Mouse (Mus musculus) embryonic facial prominence, embryonic 12.5 days (tissue): ENCODE results near the gene Trim63. TPM values are rescaled to one million over a fixed set of nuclear protein-coding genes. Genes with fewer than 3 reads are reported as not detected.
"Not testable (repeated sequence)": the region's sequence is repeated elsewhere in the genome, so short reads cannot be mapped to it uniquely, and the experiment has no call there.

Experiments
- ATAC-seq: fragments of 200-750 bp; cut with Nextera tagmentation; 2 replicates; pipeline ENCODE4 v1.8.0; 2017; ENCODE audit not compliant: insufficient number of reproducible peaks, insufficient read depth, low FRiP score, low TSS enrichment
- H3K27ac ChIP-seq: fragments of 300-500 bp; sonication (generic); 2 replicates; pipeline ENCODE4 v1.5.1; 2016; ENCODE audit warnings: mild to moderate bottlenecking
- H3K27me3 ChIP-seq: fragments of 300-500 bp; sonication (generic); 2 replicates; pipeline ENCODE4 v1.6.1; 2016; ENCODE audit warnings: mild to moderate bottlenecking, moderate library complexity
- H3K36me3 ChIP-seq: fragments of 300-500 bp; sonication (generic); 2 replicates; pipeline ENCODE4 v1.6.1; 2016; ENCODE audit warnings: mild to moderate bottlenecking
- H3K4me1 ChIP-seq: fragments of 300-500 bp; sonication (generic); 2 replicates; pipeline ENCODE4 v1.6.1; 2016
- H3K4me2 ChIP-seq: fragments of 300-500 bp; sonication (generic); replicated peaks from 2 replicates; pipeline ENCODE4 v1.6.1; 2016; ENCODE audit warnings: mild to moderate bottlenecking, moderate library complexity
- H3K4me3 ChIP-seq: fragments of 300-500 bp; sonication (generic); 2 replicates; pipeline ENCODE4 v1.5.1; 2016; ENCODE audit warnings: mild to moderate bottlenecking
- H3K9ac ChIP-seq: fragments of 300-500 bp; sonication (generic); 2 replicates; pipeline ENCODE4 v1.6.1; 2016; ENCODE audit warnings: mild to moderate bottlenecking, moderate library complexity
- H3K9me3 ChIP-seq: fragments of 300-500 bp; sonication (generic); 2 replicates; pipeline ENCODE4 v1.6.1; 2016; ENCODE audit warnings: mild to moderate bottlenecking, moderate library complexity
- WGBS: fragments of 180-500 bp; shearing (Covaris S2); methylation state at CpG from one replicate; pipeline ENCODE4 v1.1.7; 2016; 5-methylcytosine and 5-hydroxymethylcytosine counted together
- polyA plus RNA-seq: library from polyadenylated mRNA; unstranded; fragments of >200 nt; fragmentation: Nextera tagmentation; extraction: Ambion mirVana; gene quantifications from 2 replicates; pipeline ENCODE4 v1.2.1, GENCODE M21; 2016

Trim63 gene
- polyA plus RNA-seq, 1 experiment from 2014 or later: 2.6 TPM

DNA sequence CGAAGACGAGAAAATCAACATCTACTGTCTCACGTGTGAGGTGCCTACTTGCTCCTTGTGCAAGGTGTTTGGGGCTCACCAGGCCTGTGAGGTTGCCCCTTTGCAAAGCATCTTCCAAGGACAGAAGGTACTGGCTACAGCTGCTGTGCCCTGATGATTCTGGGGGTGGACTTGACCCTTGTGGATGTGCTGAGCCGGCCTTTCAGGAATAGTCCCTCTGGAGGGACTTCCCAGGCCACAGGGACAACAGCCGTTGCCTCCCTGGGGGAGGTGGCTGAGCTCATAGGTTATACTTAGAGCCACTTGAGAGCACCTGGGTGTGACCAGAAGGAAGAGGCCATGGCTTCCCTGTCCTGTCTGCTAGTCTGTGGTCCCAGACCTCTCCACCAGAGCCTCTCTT is 4.8 kb downstream of the Trim63 start:
- H3K4me1 ChIP-seq: peaks cover 6% of the 10 kb centered on the region; the same call in 1 of the 2 replicates
- no peak overlapping the region for H3K4me2 ChIP-seq
- no peaks in the 10 kb centered on the region for H3K36me3 ChIP-seq
- no peak for ATAC-seq
- no peaks in the 10 kb centered on the region for H3K9me3 ChIP-seq
- no peak overlapping the region for H3K9ac ChIP-seq
- no peaks in the 10 kb centered on the region for H3K27me3 ChIP-seq
- H3K27ac ChIP-seq: no peak overlapping the region
- no peak overlapping the region for H3K4me3 ChIP-seq
- WGBS: 73% methylated on average over 5 of the region's 5 CpGs

DNA sequence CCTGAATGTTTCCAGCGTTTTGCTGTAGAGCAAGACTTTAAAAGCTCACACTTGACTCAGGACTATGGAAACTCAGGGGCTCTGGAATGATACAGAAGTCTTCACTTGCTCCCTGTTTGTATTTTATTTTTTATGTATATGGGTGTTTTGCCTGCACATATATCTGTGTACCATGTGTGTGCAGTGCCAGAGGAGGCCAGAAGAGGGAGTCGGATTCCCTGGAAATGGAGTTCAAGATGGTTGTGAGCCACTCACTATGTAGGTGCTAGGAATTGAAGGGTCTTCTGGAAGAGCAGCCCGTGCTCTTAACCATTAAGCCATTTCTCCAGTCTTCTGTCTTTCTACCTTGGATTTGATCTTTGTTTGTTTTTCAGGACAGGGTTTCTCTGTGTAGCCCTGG is 6.6 kb downstream of the Trim63 start:
- H3K27ac ChIP-seq: no peak overlapping the region
- no peak overlapping the region for H3K4me3 ChIP-seq
- no peaks in the 10 kb centered on the region for H3K4me1 ChIP-seq
- no peak for ATAC-seq
- H3K9ac ChIP-seq: no peak overlapping the region
- no peaks in the 10 kb centered on the region for H3K27me3 ChIP-seq
- no peaks in the 10 kb centered on the region for H3K36me3 ChIP-seq
- H3K9me3 ChIP-seq: no peaks in the 10 kb centered on the region
- 57% methylated on average over 3 of the region's 3 CpGs for WGBS
- H3K4me2 ChIP-seq: no peak overlapping the region

DNA sequence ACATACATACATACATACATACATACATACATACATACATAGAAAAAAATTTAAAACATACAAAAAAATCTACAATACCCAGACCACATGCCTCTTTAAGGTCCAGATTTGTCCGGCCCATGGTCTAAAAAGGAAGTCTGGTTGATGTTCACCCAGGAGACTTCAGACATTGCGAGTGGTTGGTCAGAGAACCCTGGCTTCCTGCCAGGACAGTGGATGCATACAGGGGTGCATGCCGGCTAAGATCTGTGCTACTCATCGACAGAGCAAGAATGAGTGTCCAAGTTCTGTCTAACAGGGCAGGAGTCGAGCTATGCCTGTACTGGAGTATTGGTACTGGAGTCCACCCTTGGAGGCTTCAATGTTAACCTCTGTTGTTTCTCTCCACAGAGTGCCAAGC is 9.7 kb downstream of the Trim63 start:
- WGBS: 74% methylated on average over 5 of the region's 5 CpGs
- H3K4me2 ChIP-seq: no peak overlapping the region
- no peak for ATAC-seq
- H3K36me3 ChIP-seq: no peaks in the 10 kb centered on the region
- no peak overlapping the region for H3K9ac ChIP-seq
- H3K9me3 ChIP-seq: no peaks in the 10 kb centered on the region
- H3K27me3 ChIP-seq: no peaks in the 10 kb centered on the region
- no peak overlapping the region for H3K27ac ChIP-seq
- no peaks in the 10 kb centered on the region for H3K4me1 ChIP-seq
- no peak overlapping the region for H3K4me3 ChIP-seq

DNA sequence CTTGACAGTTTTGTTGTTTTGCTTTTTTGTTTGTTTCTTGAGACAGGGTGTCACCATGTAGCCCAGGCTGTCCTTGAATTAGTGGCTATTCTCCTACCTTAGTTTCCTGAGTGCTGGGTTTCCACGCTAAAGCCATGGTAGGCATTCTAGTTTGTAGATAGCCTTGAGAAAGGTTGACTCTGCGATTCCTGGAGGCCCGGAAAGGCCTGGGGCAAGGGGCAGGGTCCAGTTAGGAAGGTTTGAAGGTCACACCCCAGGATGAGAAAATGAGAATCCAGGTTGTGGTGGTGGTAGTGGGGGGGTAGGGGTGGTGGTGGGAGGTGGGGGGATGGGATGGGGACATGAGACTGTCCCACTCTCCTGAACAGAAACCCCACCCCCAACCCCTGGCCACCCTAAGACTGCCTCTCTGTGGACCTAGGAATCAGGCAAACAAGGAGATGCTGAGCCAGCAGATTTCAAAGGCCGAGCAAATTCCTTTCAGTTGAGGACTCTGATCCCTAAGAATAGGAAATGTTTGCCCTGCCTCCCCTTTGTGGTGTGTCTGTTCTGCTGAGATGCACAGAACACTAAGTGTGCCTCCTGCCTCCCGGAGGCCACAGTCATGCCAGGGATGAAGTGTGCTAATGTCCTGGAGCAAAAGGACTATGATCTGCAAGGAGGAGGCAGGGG is 12.1 kb downstream of the Trim63 start:
- Histone ChIP-seq H3K4me2 (no peak overlapping the region), H3K27me3 (no peaks in the 10 kb centered on the region), H3K36me3 (no peaks in the 10 kb centered on the region), H3K9ac (no peak overlapping the region), H3K9me3 (no peaks in the 10 kb centered on the region), H3K27ac (no peak overlapping the region), H3K4me3 (no peak overlapping the region), H3K4me1 (no peaks in the 10 kb centered on the region)
- ATAC-seq: no peak
- 56% methylated on average over 5 of the region's 5 CpGs for WGBS

DNA sequence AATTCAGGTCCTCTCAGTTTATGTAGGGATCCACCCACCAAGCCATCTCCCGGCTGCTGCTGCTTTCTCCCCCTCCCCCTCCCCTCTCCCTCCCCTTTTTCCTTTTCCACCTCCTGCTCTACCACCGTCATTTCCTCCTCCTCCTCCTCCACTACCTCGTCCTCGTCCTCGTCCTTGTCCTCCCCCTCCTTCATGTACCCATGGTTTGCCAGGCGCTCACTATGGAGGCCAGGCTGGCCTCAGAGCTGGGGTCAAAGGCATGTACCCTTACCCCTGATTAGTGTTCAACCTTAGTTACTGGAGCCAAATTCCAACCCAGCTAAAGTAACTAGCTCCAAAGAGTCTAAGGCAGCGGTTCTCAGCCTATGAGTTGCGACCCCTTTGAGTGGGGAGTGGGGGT is 13.2 kb downstream of the Trim63 start:
- H3K4me3 ChIP-seq: no peak overlapping the region
- no peak overlapping the region for H3K4me2 ChIP-seq
- H3K9ac ChIP-seq: no peak overlapping the region
- ATAC-seq: no peak
- no peaks in the 10 kb centered on the region for H3K9me3 ChIP-seq
- H3K27ac ChIP-seq: no peak overlapping the region
- H3K27me3 ChIP-seq: no peaks in the 10 kb centered on the region
- WGBS: 53% methylated on average over 8 of the region's 8 CpGs
- no peaks in the 10 kb centered on the region for H3K4me1 ChIP-seq
- H3K36me3 ChIP-seq: no peaks in the 10 kb centered on the region

DNA sequence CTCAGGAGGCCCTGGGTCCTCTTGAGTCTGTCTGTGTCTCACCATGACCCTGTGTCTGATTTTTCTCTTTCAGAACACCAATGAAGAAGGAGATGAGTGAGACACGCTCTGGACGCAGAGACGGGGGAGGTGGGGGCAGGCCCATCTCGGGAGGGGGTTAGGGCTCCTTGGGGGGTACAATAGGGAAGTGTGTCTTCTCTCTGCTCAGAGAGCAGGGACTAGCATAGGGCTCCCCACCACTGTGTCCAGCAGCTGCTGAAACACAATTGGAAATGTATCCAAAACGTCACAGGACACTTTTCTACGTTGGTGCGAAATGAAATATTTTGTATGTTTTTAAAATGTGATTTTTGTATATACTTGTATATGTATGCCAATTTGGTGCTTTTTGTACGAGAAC is 13.9 kb downstream of the Trim63 start:
- H3K4me1 ChIP-seq: no peaks in the 10 kb centered on the region
- no peak overlapping the region for H3K4me2 ChIP-seq
- no peaks in the 10 kb centered on the region for H3K27me3 ChIP-seq
- WGBS: 88% methylated on average over 8 of the region's 8 CpGs
- H3K4me3 ChIP-seq: no peak overlapping the region
- H3K27ac ChIP-seq: no peak overlapping the region
- ATAC-seq: no peak
- no peak overlapping the region for H3K9ac ChIP-seq
- H3K9me3 ChIP-seq: no peaks in the 10 kb centered on the region
- no peaks in the 10 kb centered on the region for H3K36me3 ChIP-seq

DNA sequence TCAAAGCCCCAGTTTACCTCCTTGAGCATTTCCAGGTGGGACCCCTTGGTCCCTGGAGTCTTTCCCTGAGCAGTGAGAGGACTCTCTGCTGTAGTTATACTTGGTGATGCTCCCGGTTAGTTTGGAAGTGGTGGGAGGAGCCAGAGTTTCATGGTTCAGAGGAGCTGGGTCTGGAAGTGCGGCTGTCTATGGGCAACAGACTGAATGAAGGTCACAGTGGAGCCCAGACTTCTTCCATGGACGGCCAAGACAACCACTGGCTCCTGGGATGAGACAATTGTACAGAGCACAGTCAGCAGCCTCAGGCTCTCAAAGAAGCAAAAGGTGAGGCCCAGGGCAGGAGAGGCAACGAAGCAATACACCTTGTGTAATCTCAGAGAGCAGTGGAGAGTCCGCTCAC is 15.4 kb downstream of the Trim63 start:
- H3K4me2 ChIP-seq: no peak overlapping the region
- no peaks in the 10 kb centered on the region for H3K4me1 ChIP-seq
- WGBS: 71% methylated on average over 5 of the region's 5 CpGs
- H3K9ac ChIP-seq: no peak overlapping the region
- ATAC-seq: no peak
- H3K27ac ChIP-seq: no peak overlapping the region
- H3K9me3 ChIP-seq: no peaks in the 10 kb centered on the region
- H3K36me3 ChIP-seq: no peaks in the 10 kb centered on the region
- no peaks in the 10 kb centered on the region for H3K27me3 ChIP-seq
- no peak overlapping the region for H3K4me3 ChIP-seq

DNA sequence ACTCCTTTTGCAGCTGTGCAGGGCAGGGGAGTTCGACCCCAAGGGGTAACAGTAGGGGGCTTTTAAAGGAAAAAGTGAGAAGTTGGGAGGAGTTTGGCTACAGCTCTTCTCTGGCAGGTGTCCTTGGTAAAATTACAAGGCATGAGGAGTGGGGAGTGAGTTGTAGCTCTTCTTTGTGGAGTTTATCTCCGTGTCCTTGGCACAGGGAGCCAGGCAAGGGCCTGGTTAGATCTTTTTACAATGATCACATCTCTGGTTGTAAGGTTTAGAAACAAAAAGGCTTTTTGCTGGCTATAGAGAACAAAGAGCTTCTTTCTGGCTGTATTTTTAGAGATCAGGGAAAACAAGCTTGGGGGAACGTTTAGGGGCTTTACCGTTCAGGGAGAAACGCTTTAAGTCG is 26.3 kb downstream of the Trim63 start:
- H3K27me3 ChIP-seq: peaks cover 47% of the 10 kb centered on the region

DNA sequence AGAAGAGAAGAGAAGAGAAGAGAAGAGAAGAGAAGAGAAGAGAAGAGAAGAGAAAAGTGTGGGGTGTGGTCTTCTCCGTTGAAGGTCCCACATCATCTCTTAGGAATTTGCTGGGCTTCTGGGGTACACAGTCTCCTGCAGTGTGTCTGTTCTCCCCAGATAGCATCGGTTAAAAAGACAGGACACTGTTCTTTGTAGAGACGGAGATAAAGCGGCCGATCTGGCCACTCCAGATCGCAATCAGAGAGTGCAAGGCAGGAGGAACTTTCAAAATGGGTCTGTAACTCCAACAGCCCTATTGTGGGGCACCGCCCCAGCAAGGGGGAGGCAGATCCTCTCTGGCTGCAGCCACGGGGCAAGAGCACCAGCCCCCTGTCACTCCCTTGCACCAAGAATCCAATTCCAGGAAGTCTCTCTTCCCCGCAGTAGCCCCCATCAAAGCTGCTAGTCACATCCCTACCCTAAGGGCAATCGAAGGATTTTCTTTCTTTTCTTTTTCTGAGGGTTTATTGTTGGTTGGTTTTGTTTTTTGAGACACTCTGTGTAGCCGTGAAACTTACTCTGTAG is 27.4 kb downstream of the Trim63 start:
- H3K4me3 ChIP-seq: no peak overlapping the region

More for the DNA sequence above, 26.3 kb downstream of the Trim63 start:
- H3K4me2 ChIP-seq, H3K4me3 ChIP-seq, H3K9me3 ChIP-seq, H3K27ac ChIP-seq, H3K9ac ChIP-seq, H3K36me3 ChIP-seq, ATAC-seq: not testable (repeated sequence)
- 55% methylated on average over 6 of the region's 6 CpGs for WGBS
- H3K4me1 ChIP-seq: peaks cover 15% of the 10 kb centered on the region

DNA sequence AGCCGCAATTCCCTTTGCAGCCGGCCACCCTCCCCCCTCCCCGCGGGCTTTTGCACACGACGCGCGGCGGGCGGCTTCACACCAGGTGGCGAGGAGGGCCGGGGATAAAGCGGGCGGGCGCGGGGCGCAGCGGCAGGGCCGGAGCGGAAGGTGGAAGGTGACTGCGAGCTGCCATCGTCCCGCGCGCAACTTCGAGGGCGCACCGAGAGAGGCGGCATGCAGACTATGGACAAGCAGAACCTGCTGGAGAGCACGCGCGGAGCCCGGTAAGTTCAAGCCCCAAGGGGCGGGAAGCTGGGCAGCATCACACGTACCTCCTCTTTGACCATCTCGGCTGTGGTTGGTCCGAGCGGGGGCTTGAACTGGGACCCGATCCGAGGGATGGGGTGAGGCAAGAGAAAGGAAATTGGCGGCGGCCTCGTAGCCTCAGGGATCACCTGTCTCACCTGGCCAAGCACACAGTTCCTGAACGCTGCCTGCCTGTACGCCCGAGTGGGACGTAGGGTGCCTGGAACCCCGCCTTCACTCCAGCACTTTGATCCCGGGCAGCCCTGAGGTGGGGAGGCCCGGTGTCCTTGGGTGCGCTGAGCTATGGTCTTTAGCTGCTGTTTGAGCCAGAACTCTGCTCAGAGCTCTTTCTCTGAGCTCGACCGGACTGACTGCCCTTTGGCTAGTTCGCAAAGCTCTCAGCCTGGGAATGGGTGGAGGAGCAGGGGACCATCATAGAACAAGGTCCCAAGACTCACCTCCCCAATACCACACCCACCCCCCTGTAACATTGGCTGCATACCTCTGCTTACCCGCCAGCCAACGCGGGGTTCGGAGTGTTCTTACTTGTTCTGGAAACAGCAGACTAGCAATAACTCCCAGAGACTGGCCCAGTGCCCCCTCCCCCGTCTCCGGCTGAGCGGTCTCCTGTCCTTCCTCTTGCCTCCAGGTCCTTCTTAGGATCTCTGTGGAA is 28.4 kb downstream of the Trim63 start, which contains the start of gene Slc30a2:
Gene Slc30a2, plus strand, starts transcription at position 111 of the 961 bp plus-strand sequence.
- Histone ChIP-seq H3K36me3 (no peaks in the 10 kb centered on the region), H3K27ac (no peak within 1 kb of the TSS), H3K9ac (peak within 1 kb of the TSS; percentile 30; the same call in 1 of the 2 replicates), H3K27me3 (peaks cover 47% of the 10 kb centered on the region), H3K4me1 (peaks cover 15% of the 10 kb centered on the region), H3K9me3 (no peaks in the 10 kb centered on the region), H3K4me3 (peak within 1 kb of the TSS; percentile 29), H3K4me2 (peak within 1 kb of the TSS; percentile 52)
- no peak for ATAC-seq
- 2% methylated on average over 61 of the region's 61 CpGs for WGBS

More for the DNA sequence above, 27.4 kb downstream of the Trim63 start:
- Histone ChIP-seq H3K27me3 (peaks cover 47% of the 10 kb centered on the region), H3K4me2 (no peak overlapping the region), H3K36me3 (no peaks in the 10 kb centered on the region), H3K4me1 (peaks cover 15% of the 10 kb centered on the region), H3K9me3 (no peaks in the 10 kb centered on the region), H3K27ac (no peak overlapping the region), H3K9ac (no peak overlapping the region)
- ATAC-seq: no peak
- WGBS: 23% methylated on average over 11 of the region's 11 CpGs

DNA sequence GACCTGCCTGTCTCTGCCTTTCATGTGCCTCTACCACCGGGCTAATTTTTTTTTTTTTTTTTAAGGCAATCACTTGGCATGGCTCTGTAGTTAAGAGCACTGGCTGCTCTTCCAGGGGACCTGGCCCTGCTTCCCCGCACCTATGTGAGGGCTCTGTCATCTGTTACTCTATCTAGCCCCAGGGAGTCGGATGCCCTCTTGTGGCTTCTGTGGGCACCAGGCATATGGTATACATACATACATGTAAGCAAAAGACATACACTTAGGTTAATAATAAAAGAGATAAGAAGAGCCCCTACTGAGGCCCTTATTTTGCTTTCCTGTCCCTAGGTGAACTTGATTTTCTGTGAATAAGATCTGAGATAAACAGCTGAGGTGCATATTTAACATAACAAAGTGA is 29.7 kb downstream of the Trim63 start:
- Histone ChIP-seq H3K27ac (no peak overlapping the region), H3K36me3 (no peaks in the 10 kb centered on the region), H3K9me3 (no peaks in the 10 kb centered on the region), H3K4me3 (no peak overlapping the region), H3K9ac (no peak overlapping the region), H3K27me3 (peaks cover 47% of the 10 kb centered on the region), H3K4me2 (no peak overlapping the region), H3K4me1 (peaks cover 15% of the 10 kb centered on the region)
- 35% methylated on average over 3 of the region's 3 CpGs for WGBS
- ATAC-seq: no peak
